Mouse (Mus musculus) testis, adult 10 weeks (tissue): Measurements from ENCODE around the gene Preb. TPM values are rescaled to one million over a fixed set of nuclear protein-coding genes. Genes with fewer than 3 reads are reported as not detected.

Source experiments
- polyA plus RNA-seq: library from polyadenylated mRNA; stranded (reverse); fragments of 350-450 nt; fragmentation: Illumina TruSeq; extraction: RNeasy Lipid Tissue Mini Kit (QIAGEN cat#74804); gene quantifications from one replicate; pipeline ENCODE4 v1.2.3, GENCODE M21; 2014; ENCODE audit warnings: low read depth, low replicate concordance

Preb gene
- polyA plus RNA-seq = 7.0 TPM

DNA sequence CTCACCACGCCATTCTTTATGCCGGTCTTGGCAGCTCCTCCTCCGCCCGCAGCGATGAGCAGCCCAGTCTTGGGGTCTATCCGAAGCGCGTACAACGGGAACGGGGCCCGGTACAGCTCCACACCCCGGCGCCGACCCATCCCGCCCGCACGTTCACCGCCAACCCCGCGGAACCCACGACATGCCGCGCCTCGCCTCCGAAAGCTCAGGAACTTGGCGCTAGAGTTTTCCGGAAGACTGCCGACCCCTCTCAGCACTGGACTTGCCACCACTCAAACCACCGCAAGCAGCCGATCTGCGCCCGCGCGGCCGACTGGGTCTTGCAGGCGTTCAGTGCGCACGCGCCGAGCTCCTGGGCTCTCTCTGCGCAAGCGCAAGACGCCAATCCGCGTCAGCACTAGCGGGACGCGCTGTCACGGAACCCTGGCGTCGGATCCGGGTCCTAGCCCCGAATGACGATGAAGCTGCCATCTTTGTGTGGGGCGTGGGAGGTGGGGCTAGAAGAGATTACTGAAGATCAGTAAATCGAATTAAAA lies at the start of gene Preb:
TSS of gene Preb (minus strand) at position 396 of the 536 bp plus-strand sequence.

GRCm38 (mm10) chr5:30968416-30968815 lies 8.3 kb upstream of the Preb start, which contains the start of gene Tcf23:
Gene Tcf23 (plus strand): TSS chr5:30968662.

DNA sequence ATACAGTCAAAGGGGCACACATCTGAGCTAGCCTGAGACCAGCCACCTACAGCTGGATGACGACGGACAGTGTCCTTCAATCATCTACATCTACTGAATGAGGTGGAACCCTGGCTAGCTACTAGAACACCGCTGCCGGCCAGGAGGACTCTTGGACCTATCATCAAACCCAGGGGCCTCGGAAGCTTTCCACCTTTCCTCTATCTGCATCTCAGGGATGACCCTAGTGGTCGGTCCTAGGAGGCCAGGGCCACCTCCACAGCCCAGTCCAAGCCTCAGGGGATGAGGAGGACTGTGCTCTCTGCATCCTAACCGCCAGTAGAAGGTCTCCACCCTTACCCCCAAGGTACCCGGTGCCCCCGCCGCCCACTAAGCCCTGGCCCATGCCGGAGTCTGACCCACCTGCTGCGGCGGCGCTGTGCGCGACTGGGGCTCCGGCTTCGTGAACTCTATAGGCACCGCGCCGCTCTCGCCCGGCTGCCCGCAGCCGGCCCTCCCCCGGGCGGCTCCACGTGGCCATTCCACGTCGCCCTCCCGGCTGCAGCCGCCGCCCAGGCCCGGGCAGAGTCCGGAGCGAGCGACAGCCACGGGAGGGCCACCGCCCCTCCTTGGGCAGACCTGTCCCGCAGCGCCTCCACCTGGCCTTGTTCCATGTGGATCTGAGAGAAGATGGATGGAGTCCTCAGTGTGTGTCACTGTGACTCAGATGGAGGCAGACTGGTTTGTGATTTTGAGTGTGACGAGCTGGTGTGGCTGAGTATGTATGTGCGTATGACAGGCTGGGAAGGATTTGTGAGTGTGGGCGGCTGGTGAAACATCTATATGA lies 15.0 kb downstream of the Preb start, which contains the start of gene Cgref1:
TSS of gene Cgref1 (minus strand) at position 636 of the 826 bp plus-strand sequence.

DNA sequence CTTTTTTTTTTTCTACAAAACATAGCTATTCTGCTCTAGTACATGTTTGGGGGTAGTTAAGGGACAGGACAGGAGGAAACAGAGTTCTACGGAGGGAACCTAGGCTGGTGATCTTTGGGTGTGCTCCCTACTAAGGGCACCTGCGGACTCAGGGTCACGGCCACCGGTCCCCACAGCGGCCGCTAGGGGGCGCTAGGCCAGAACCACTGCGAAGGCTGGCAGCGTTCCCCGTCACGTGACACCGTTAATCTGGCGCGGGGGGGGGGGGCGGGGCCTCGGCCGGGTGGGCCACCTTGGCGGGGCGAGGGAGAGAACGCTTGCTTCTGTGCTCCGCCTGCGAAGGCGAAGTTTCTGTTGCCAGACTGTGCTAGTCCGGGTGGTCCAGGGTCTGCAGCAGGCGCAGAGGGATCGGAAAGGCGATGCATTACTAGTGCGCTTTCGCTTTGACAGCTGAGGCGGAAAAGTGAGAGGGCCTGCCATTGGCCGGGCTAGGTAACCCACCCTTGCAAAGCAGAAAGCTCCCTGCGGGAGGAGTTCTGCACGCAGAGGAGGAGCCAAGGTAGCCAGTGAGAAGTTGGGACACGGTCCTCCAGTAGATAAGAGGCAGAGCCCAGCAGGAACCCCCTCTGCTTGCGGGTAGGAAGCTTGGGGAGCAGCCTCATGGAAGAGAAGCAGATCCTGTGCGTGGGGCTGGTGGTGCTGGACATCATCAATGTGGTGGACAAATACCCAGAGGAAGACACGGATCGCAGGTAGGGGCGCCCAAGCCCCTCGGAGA lies 38.7 kb downstream of the Preb start, which contains the start of gene Khk:
TSS of gene Khk (plus strand) at position 176 of the 778 bp plus-strand sequence.

DNA sequence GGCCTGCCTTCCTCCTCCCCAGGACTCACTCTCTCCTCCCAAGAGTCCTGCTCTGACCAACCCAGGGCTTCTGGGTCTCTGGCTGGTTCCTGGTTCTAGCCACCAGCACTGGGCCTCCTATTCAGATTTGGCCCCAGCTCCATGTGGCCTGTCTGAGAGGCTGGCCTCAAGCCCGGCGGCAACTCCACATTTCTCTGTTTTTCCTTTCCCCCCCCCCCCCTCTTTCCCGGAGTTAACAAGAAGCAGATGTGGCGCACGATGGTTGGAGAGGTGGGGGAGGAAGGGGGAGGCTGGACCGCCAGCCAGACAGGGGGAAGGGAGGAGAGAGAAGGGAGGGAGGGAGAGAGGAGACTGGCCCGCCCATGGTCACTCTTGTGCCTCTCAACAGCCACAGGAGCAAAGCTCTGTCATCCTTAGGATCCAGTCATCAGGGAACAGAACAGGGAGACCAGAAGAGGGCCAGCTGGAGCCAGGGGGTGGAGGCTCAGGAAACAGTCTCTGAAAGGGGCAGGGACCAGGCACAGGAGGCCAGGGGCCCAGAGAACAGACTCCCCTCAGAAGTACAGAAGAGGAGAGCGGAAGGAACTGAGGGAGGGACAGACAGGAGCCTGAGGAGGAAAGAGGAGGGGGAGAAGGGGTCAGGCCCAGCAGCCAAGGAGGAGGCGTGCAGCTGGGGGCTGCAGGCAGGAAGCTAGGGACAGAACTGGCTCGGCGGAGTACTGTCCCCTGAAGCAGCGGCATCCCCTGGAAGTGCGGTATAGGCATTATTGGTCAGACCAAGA lies 46.9 kb downstream of the Preb start, which contains the start of gene Emilin1:
TSS of gene Emilin1 (plus strand) at position 343 of the 782 bp plus-strand sequence.

GRCm38 (mm10) chr5:30907413-30908059 lies 52.6 kb downstream of the Preb start, which contains the start of gene Ost4:
Gene Ost4 (minus strand): TSS chr5:30907788.

Other genes starting within 250 kb of the Preb start
- 4.0 TPM for gene Dpysl5, start 248.8 kb downstream of the Preb start, polyA plus RNA-seq
- gene Mapre3, start 145.7 kb downstream of the Preb start, polyA plus RNA-seq = 111 TPM
- gene Tmem214, start 92.3 kb downstream of the Preb start, polyA plus RNA-seq = 30.4 TPM
- 110 TPM for gene Agbl5, start 71.7 kb downstream of the Preb start, polyA plus RNA-seq
- 132 TPM for gene Ost4, start 52.6 kb downstream of the Preb start, polyA plus RNA-seq
- not detected for gene Emilin1, start 47.0 kb downstream of the Preb start, polyA plus RNA-seq
- gene Khk, start 38.9 kb downstream of the Preb start, polyA plus RNA-seq = 0.50 TPM
- gene Cgref1, start 14.8 kb downstream of the Preb start, polyA plus RNA-seq = not detected
- 0.73 TPM for gene Tcf23, start 8.3 kb upstream of the Preb start, polyA plus RNA-seq
- gene Atraid, start 88.0 kb upstream of the Preb start, polyA plus RNA-seq = 28.7 TPM
- gene Slc5a6, start 88.6 kb upstream of the Preb start, polyA plus RNA-seq = 0.84 TPM
- 0.66 TPM for gene Cad, start 94.4 kb upstream of the Preb start, polyA plus RNA-seq
- gene Dnajc5g, start 145.9 kb upstream of the Preb start, polyA plus RNA-seq = 281 TPM
- 2.0 TPM for gene Slc30a3, start 147.9 kb upstream of the Preb start, polyA plus RNA-seq
- gene Trim54, start 156.4 kb upstream of the Preb start, polyA plus RNA-seq = not detected
- gene Ucn, start 178.5 kb upstream of the Preb start, polyA plus RNA-seq = not detected
- gene Mpv17, start 193.9 kb upstream of the Preb start, polyA plus RNA-seq = 6.5 TPM
- gene Gm29609, start 219.6 kb upstream of the Preb start, polyA plus RNA-seq = 0.34 TPM
- 49.1 TPM for gene Gtf3c2, start 219.8 kb upstream of the Preb start, polyA plus RNA-seq
- gene Snx17, start 232.9 kb upstream of the Preb start, polyA plus RNA-seq = 20.1 TPM
- gene Eif2b4, start 233.1 kb upstream of the Preb start, polyA plus RNA-seq = 7.0 TPM
- gene Zfp513, start 241.9 kb upstream of the Preb start, polyA plus RNA-seq = 2.7 TPM